Mouse (Mus musculus) brain, embryonic 14.5 days (tissue): ENCODE measurements at regions not wholly inside any gene's neighbourhood (a gene's known extent, or its start where the extent isn't known, plus 50 kb on each side); places are given as distances from the start of the nearest gene placed in this dataset.

Experiments used
- CTCF ChIP-seq: fragments of 200-500 bp; IDR thresholded peaks from 2 replicates; pipeline ENCODE4 v1.5.1; 2012; ENCODE audit warnings: inconsistent platforms, mild to moderate bottlenecking, moderate library complexity, borderline replicate concordance; ENCODE audit not compliant: insufficient read depth, insufficient read length; ENCODE audit errors: extremely low read depth
- POLR2A ChIP-seq: fragments of 200-500 bp; IDR thresholded peaks from 2 replicates; pipeline ENCODE4 v1.6.1; 2012; ENCODE audit warnings: mild to moderate bottlenecking, inconsistent platforms, borderline replicate concordance; ENCODE audit not compliant: poor library complexity, insufficient read depth, insufficient read length, severe bottlenecking; ENCODE audit errors: extremely low read depth

DNA sequence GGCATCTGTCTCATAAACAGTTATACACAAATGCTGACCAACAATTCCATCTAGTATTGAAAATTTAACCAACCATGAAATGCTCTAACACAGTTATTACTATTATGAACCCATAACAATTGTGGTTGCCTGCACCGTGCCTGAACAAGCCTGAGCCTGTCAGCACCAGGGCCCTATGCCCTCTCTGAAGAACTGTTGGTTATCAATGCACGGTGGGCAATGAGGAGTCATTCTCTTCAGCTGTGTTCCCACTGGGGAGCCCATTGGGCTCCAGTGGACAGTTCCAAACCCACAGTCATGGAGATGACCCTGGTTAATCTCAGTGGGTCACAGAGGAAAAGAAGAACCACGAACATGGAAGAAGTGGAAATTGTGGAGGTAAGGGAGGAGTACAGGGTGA, 126.5 kb upstream of the Nr5a2 start:
- no peak for TF ChIP-seq POLR2A
- TF ChIP-seq CTCF = no peak
